Mouse (Mus musculus): ENCODE measurements around the gene Ostf1.

DNA sequence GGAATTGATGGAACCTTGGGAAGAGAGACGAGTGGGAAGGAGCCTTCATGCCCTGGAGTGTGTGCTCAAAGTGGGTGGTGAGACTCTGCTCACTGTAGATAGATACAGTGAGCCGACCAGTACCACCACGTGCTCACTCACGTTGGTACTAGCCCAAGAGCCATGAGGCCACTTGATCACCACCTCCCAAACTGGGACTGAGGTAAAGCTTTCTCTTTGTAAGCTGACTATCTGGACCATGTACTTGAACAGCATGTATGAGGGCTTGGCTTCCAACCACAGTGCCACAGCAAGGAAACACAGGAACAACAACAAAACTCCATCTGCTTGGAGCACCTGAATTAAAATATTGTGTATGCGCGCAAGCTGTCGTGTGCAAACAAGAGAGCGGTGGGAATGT lies 42.3 kb downstream of the Ostf1 start:
- TF ChIP-seq EP300 (IDR thresholded peaks at IDR 0.05; ENCODE audit: insufficient read depth, low read depth, low read length) (no peak), CTCF (IDR thresholded peaks at IDR 0.05; ENCODE audit: low read depth, low read length) (no peak), POLR2A (IDR thresholded peaks at IDR 0.05; ENCODE audit: insufficient read depth, low read length) (no peak)
